Mouse (Mus musculus): ENCODE data around the gene Tmem170b.

DNA sequence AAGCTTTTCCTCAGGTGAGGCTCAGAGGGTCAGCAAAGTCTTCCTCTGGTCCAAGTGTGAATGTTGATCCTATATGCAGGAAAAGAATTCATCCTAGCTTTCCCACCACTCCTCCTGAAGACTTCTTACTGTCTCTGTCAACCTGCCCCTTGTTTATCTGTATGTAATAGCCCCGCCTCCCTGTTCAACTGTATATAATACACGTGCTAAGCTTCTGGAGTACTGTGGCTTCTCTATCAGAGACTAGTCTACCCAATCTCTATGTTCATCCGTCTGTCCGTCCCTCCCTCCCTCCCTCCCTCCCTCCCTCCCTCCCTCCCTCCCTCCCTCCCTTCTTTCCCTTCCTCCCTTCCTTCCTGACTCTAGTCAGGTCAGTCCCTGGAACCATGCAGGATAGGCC lies 14.4 kb downstream of the Tmem170b start:
- no peak for TF ChIP-seq POLR2A (IDR thresholded peaks at IDR 0.05; ENCODE audit: borderline replicate concordance, insufficient read depth, low read length)
- TF ChIP-seq CTCF (IDR thresholded peaks at IDR 0.05; ENCODE audit: borderline replicate concordance, insufficient read depth, low read depth, low read length): no peak

Measured in cerebellum, adult 2 months (tissue).